Mouse (Mus musculus): ENCODE measurements around the gene Bcl6b.

DNA sequence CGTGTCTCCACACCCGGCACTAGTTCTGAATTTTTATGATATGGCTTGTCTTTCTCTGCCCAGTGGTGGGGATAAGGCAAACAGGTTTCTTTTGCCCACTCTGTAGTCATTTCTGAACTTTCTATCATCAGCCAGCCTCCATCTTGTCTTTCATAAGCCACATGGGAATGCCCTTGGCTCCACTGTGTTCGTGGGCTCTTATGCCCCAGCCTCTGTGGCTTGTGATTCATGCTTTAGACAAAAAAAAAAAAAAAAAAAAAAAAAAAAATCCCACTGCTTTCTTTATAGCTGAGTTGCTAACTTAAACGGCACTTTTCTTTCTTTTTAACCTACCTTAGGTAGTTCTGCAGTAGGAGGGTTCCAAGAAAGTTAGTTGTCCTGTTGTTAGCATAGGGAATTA is 37.4 kb downstream of the Bcl6b start:
- TF ChIP-seq CTCF (IDR thresholded peaks at IDR 0.05; ENCODE audit: borderline replicate concordance, insufficient read depth, low read depth, low read length) (no peak), POLR2A (IDR thresholded peaks at IDR 0.05; ENCODE audit: borderline replicate concordance, insufficient read depth, low read length) (no peak)

All from cerebellum, adult 2 months (tissue).